Mouse (Mus musculus) layer of hippocampus, postnatal 36 days (tissue): ENCODE results near the gene Aamp. TPM values are rescaled to one million over a fixed set of nuclear protein-coding genes. Genes with fewer than 3 reads are reported as not detected.

ENCODE experiments used
- DNase-seq, 2 experiments: peaks; one replicate each; pipeline ENCODE4 v3.0.0; 2022
- total RNA-seq, 2 experiments: library from RNA; stranded (reverse); gene quantifications; 2 replicates each; pipeline ENCODE4 v1.2.3; 2021

Aamp gene
- total RNA-seq, 2 experiments from 2014 or later, result 148 to 159 TPM

GRCm38 (mm10) chr1:74281372-74281771 is 3.2 kb downstream of the Aamp start:
- DNase-seq, result no peak

GRCm38 (mm10) chr1:74280591-74281325 is 3.8 kb downstream of the Aamp start:
- DNase-seq, result no peak

- DNase-seq, result no peak
Measured at GRCm38 (mm10) chr1:74278988-74279387, 5.5 kb downstream of the Aamp start.

- DNase-seq, result no peak
Measured at GRCm38 (mm10) chr1:74278538-74278937, 6.0 kb downstream of the Aamp start, which contains the start of gene Gpbar1. TSS of gene Gpbar1 (plus strand) at chr1:74278550.

GRCm38 (mm10) chr1:74277883-74278537 is 6.5 kb downstream of the Aamp start:
- DNase-seq, result no peak

- no peak for DNase-seq
Measured at GRCm38 (mm10) chr1:74277041-74277440, 7.5 kb downstream of the Aamp start.

GRCm38 (mm10) chr1:74275015-74275414 is 9.5 kb downstream of the Aamp start:
- no peak for DNase-seq

- DNase-seq, result no peak
Measured at GRCm38 (mm10) chr1:74271659-74272058, 12.9 kb downstream of the Aamp start.

- DNase-seq, result no peak
Measured at GRCm38 (mm10) chr1:74268750-74269149, 15.8 kb downstream of the Aamp start.

- no peak for DNase-seq
Measured at GRCm38 (mm10) chr1:74262510-74262909, 22.0 kb downstream of the Aamp start.

GRCm38 (mm10) chr1:74256782-74257181 is 27.8 kb downstream of the Aamp start:
- no peak for DNase-seq

GRCm38 (mm10) chr1:74255704-74256345 is 28.7 kb downstream of the Aamp start:
- DNase-seq, result no peak

- no peak for DNase-seq
Measured at GRCm38 (mm10) chr1:74250096-74250495, 34.4 kb downstream of the Aamp start.

GRCm38 (mm10) chr1:74249331-74249980 is 35.1 kb downstream of the Aamp start:
- DNase-seq, result no peak

GRCm38 (mm10) chr1:74248799-74249198 is 35.7 kb downstream of the Aamp start:
- DNase-seq, result no peak

- DNase-seq, result no peak
Measured at GRCm38 (mm10) chr1:74245525-74245924, 39.0 kb downstream of the Aamp start.

- DNase-seq, result no peak
Measured at GRCm38 (mm10) chr1:74240832-74241231, 43.7 kb downstream of the Aamp start.

GRCm38 (mm10) chr1:74240311-74240710 is 44.2 kb downstream of the Aamp start:
- peak; percentile 76 to 79 for DNase-seq

- no peak for DNase-seq
Measured at GRCm38 (mm10) chr1:74239618-74240017, 44.9 kb downstream of the Aamp start.

GRCm38 (mm10) chr1:74239162-74239561 is 45.4 kb downstream of the Aamp start:
- no peak for DNase-seq

GRCm38 (mm10) chr1:74238136-74238535 is 46.4 kb downstream of the Aamp start:
- no peak for DNase-seq

- no peak for DNase-seq
Measured at GRCm38 (mm10) chr1:74237671-74238070, 46.9 kb downstream of the Aamp start.
